In genomic region chr8:38928340-38928739, GRCm38 (mm10) we compare ENCODE assay signal across 26 mouse cellular contexts.
DNase-seq lines count a peak whose midpoint lies in the region; ATAC-seq and TF ChIP-seq lines count a peak whose summit lies in the region.
"Had no signal": no experiment of that assay in that cellular context is flagged by ENCODE, and none has a peak within 500 bp of the region (broad histone marks: within the 10 kb centered on the region; RNA-seq: fewer than 3 reads in every experiment).

No protein-coding gene starts in this region.

- no peaks in the 10 kb centered on the region for H3K27me3 ChIP-seq in forebrain, embryonic 12.5 days
- no peaks in the 10 kb centered on the region for H3K27me3 ChIP-seq in forebrain, embryonic 11.5 days (ENCODE audit: control insufficient read depth, insufficient read depth, low read length)
- H3K27me3 ChIP-seq in hindbrain, embryonic 12.5 days, result no peaks in the 10 kb centered on the region
- H3K27me3 ChIP-seq in hindbrain, embryonic 16.5 days (replicated peaks; ENCODE audit: control insufficient read depth, insufficient read depth, low read length), result no peaks in the 10 kb centered on the region
- H3K27me3 ChIP-seq in midbrain, embryonic 15.5 days (replicated peaks), result no peaks in the 10 kb centered on the region
- H3K27me3 ChIP-seq in midbrain, embryonic 10.5 days (ENCODE audit: low read depth, poor library complexity, severe bottlenecking), result no peaks in the 10 kb centered on the region
- H3K27me3 ChIP-seq: embryonic facial prominence, embryonic 12.5 days; embryonic facial prominence, embryonic 15.5 days had no signal

- no peak overlapping the region for H3K4me2 ChIP-seq in forebrain, embryonic 12.5 days
- H3K4me2 ChIP-seq in forebrain, embryonic 11.5 days (ENCODE audit: low read depth, low read length, severe bottlenecking), result no peak overlapping the region
- no peak overlapping the region for H3K4me2 ChIP-seq in hindbrain, embryonic 12.5 days (replicated peaks)
- no peak overlapping the region for H3K4me2 ChIP-seq in hindbrain, embryonic 16.5 days (ENCODE audit: low read length)
- H3K4me2 ChIP-seq in midbrain, embryonic 15.5 days, result no peak overlapping the region
- H3K4me2 ChIP-seq: embryonic facial prominence, embryonic 12.5 days; embryonic facial prominence, embryonic 15.5 days; heart, embryonic 11.5 days had no signal

- no peak overlapping the region for H3K4me3 ChIP-seq in forebrain, embryonic 12.5 days (replicated peaks)
- no peak overlapping the region for H3K4me3 ChIP-seq in forebrain, embryonic 11.5 days (ENCODE audit: low read depth, low read length)
- H3K4me3 ChIP-seq in hindbrain, embryonic 12.5 days, result no peak overlapping the region
- no peak overlapping the region for H3K4me3 ChIP-seq in hindbrain, embryonic 16.5 days (ENCODE audit: low read length)
- H3K4me3 ChIP-seq in midbrain, embryonic 15.5 days, result no peak overlapping the region
- no peak overlapping the region for H3K4me3 ChIP-seq in midbrain, embryonic 10.5 days
- H3K4me3 ChIP-seq: embryonic facial prominence, embryonic 12.5 days; embryonic facial prominence, embryonic 15.5 days; heart, adult 2 months; hindbrain, embryonic 10.5 days had no signal

- no peak for TF ChIP-seq CTCF in brain, embryonic 14.5 days (IDR thresholded peaks at IDR 0.05; ENCODE audit: borderline replicate concordance, extremely low read depth, insufficient read depth, insufficient read length)

- TF ChIP-seq POLR2A in brain, embryonic 14.5 days (IDR thresholded peaks at IDR 0.05; ENCODE audit: borderline replicate concordance, extremely low read depth, insufficient read depth, insufficient read length, poor library complexity, severe bottlenecking), result no peak

- H3K4me1 ChIP-seq in forebrain, embryonic 12.5 days, result no peaks in the 10 kb centered on the region
- no peaks in the 10 kb centered on the region for H3K4me1 ChIP-seq in forebrain, embryonic 11.5 days (replicated peaks; ENCODE audit: control insufficient read depth, insufficient read depth, low read length)
- no peaks in the 10 kb centered on the region for H3K4me1 ChIP-seq in hindbrain, embryonic 12.5 days
- H3K4me1 ChIP-seq in hindbrain, embryonic 16.5 days (ENCODE audit: control insufficient read depth, insufficient read depth, low read depth, low read length), result no peaks in the 10 kb centered on the region
- no peaks in the 10 kb centered on the region for H3K4me1 ChIP-seq in midbrain, embryonic 15.5 days
- no peaks in the 10 kb centered on the region for H3K4me1 ChIP-seq in midbrain, embryonic 10.5 days
- H3K4me1 ChIP-seq: embryonic facial prominence, embryonic 12.5 days; embryonic facial prominence, embryonic 15.5 days; hindbrain, embryonic 10.5 days had no signal

- 75% methylated on average over 2 of the region's 2 CpGs for WGBS in forebrain, embryonic 12.5 days
- 91% methylated on average over 2 of the region's 2 CpGs for WGBS in forebrain, embryonic 11.5 days
- 84% methylated on average over 2 of the region's 2 CpGs for WGBS in hindbrain, embryonic 12.5 days
- 70% methylated on average over 2 of the region's 2 CpGs for WGBS in hindbrain, embryonic 16.5 days
- WGBS in midbrain, embryonic 15.5 days, result 60% methylated on average over 2 of the region's 2 CpGs
- 89% methylated on average over 2 of the region's 2 CpGs for WGBS in midbrain, embryonic 10.5 days

- no peaks in the 10 kb centered on the region for H3K36me3 ChIP-seq in forebrain, embryonic 12.5 days (replicated peaks)
- no peaks in the 10 kb centered on the region for H3K36me3 ChIP-seq in forebrain, embryonic 11.5 days (ENCODE audit: control insufficient read depth, insufficient read depth, low read length)
- H3K36me3 ChIP-seq in hindbrain, embryonic 12.5 days, result no peaks in the 10 kb centered on the region
- no peaks in the 10 kb centered on the region for H3K36me3 ChIP-seq in hindbrain, embryonic 16.5 days (ENCODE audit: control insufficient read depth, insufficient read depth, low read length)
- no peaks in the 10 kb centered on the region for H3K36me3 ChIP-seq in midbrain, embryonic 15.5 days (replicated peaks)
- H3K36me3 ChIP-seq in midbrain, embryonic 10.5 days, result no peaks in the 10 kb centered on the region
- H3K36me3 ChIP-seq: embryonic facial prominence, embryonic 12.5 days; embryonic facial prominence, embryonic 15.5 days; hindbrain, embryonic 10.5 days had no signal

- DNase-seq in forebrain, embryonic 11.5 days (ENCODE audit: low spot score), result no peak
- no peak for DNase-seq in midbrain, embryonic 10.5 days (ENCODE audit: low spot score)
- DNase-seq in brain, embryonic 14.5 days (ENCODE audit: low read depth), result peak; percentile 33
- DNase-seq in cerebellum, adult 11-12 months, result no peak
- DNase-seq: adrenal gland, adult 8-10 months; adrenal gland, postnatal 25 days; cerebellum, adult 2 months; cerebellum, adult 9-11 months; cerebellum, postnatal 25 days; gastrocnemius, postnatal 10 days; gastrocnemius, postnatal 36 days; heart, adult 2 months; heart, postnatal 36 days; kidney, adult 18-20 months had no signal

- H3K9ac ChIP-seq in forebrain, embryonic 12.5 days, result no peak overlapping the region
- H3K9ac ChIP-seq in forebrain, embryonic 11.5 days (ENCODE audit: low read length), result no peak overlapping the region
- no peak overlapping the region for H3K9ac ChIP-seq in hindbrain, embryonic 12.5 days
- H3K9ac ChIP-seq in hindbrain, embryonic 16.5 days (ENCODE audit: low read depth, low read length), result no peak overlapping the region
- H3K9ac ChIP-seq in midbrain, embryonic 15.5 days, result no peak overlapping the region
- H3K9ac ChIP-seq: embryonic facial prominence, embryonic 12.5 days; embryonic facial prominence, embryonic 15.5 days had no signal

- peak; percentile 33; the same call in 1 of the 2 replicates for ATAC-seq in forebrain, embryonic 12.5 days (ENCODE audit: low FRiP score)
- no peak for ATAC-seq in forebrain, embryonic 11.5 days (replicated peaks; ENCODE audit: low FRiP score)
- ATAC-seq in hindbrain, embryonic 12.5 days (ENCODE audit: low FRiP score), result peak; percentile 40
- ATAC-seq in hindbrain, embryonic 16.5 days, result no peak
- ATAC-seq in midbrain, embryonic 15.5 days (replicated peaks), result peak; percentile 58
- ATAC-seq: activated CD4-positive, CD25-positive, alpha-beta regulatory T cell, adult 4 months; hindbrain, postnatal 0 days; inflammation-experienced regulatory T-cells, adult 6 months; intestine, embryonic 16.5 days had no signal

- H3K9me3 ChIP-seq in forebrain, embryonic 12.5 days, result no peaks in the 10 kb centered on the region
- H3K9me3 ChIP-seq in forebrain, embryonic 11.5 days (ENCODE audit: control insufficient read depth, low read length), result no peaks in the 10 kb centered on the region
- H3K9me3 ChIP-seq in hindbrain, embryonic 12.5 days (replicated peaks), result no peaks in the 10 kb centered on the region
- no peaks in the 10 kb centered on the region for H3K9me3 ChIP-seq in hindbrain, embryonic 16.5 days (ENCODE audit: control insufficient read depth, low read length)
- no peaks in the 10 kb centered on the region for H3K9me3 ChIP-seq in midbrain, embryonic 15.5 days
- no peaks in the 10 kb centered on the region for H3K9me3 ChIP-seq in midbrain, embryonic 10.5 days (replicated peaks)
- H3K9me3 ChIP-seq: embryonic facial prominence, embryonic 12.5 days; embryonic facial prominence, embryonic 15.5 days; hindbrain, embryonic 10.5 days had no signal

- H3K27ac ChIP-seq in forebrain, embryonic 12.5 days, result no peak overlapping the region
- H3K27ac ChIP-seq in forebrain, embryonic 11.5 days (ENCODE audit: low read depth, low read length), result no peak overlapping the region
- H3K27ac ChIP-seq in hindbrain, embryonic 12.5 days, result no peak overlapping the region
- H3K27ac ChIP-seq in hindbrain, embryonic 16.5 days (ENCODE audit: low read depth, low read length), result no peak overlapping the region
- H3K27ac ChIP-seq in midbrain, embryonic 15.5 days, result no peak overlapping the region
- no peak overlapping the region for H3K27ac ChIP-seq in midbrain, embryonic 10.5 days (replicated peaks)
- H3K27ac ChIP-seq: embryonic facial prominence, embryonic 12.5 days; embryonic facial prominence, embryonic 15.5 days; heart, adult 2 months; hindbrain, embryonic 10.5 days; hindbrain, postnatal 0 days had no signal

Comparison
In these comparisons a context has a peak if more than half of its experiments do, and no peak if none do; other contexts are left out.
1. ATAC-seq: peak in forebrain, embryonic 12.5 days (single experiment), hindbrain, embryonic 12.5 days (single experiment) and midbrain, embryonic 15.5 days (single experiment); none in forebrain, embryonic 11.5 days (single experiment) and hindbrain, embryonic 16.5 days (single experiment).